Mouse (Mus musculus): ENCODE data around the gene Gm11549.
A peak's percentile ranks its signal among the peaks of the same experiment; 100 is the strongest.

Gene Gm11549

GRCm38 (mm10) chr3:36516196-36516595 is 5.4 kb downstream of the Gm11549 start:
- no peak for DNase-seq (ENCODE audit: low read depth, low spot score)

DNA sequence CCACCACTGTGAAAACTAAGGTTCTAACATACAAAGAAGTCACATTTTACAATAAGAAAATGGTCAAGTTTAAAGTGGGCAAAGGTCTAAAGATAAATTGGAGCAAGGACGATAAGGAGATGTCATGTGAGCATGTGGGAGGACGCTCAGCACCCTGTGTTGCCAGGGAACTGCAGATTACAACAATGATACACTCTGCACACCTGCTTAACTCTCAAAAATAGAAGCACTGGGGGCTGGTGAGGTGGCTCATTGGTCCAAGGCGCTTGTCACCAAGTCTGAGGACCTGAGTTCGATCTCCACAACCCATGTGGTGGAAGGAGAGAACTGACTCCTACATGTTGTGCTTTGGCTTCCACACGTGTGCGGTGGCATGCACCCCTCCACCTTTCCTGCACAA is 10.1 kb downstream of the Gm11549 start:
- DNase-seq (ENCODE audit: low read depth, low spot score): no peak

- no peak for DNase-seq (ENCODE audit: low read depth, low spot score)
Observed at GRCm38 (mm10) chr3:36505809-36506735, 15.5 kb downstream of the Gm11549 start.

- no peak for DNase-seq (ENCODE audit: low read depth, low spot score)
Observed at GRCm38 (mm10) chr3:36505306-36505705, 16.3 kb downstream of the Gm11549 start.

DNA sequence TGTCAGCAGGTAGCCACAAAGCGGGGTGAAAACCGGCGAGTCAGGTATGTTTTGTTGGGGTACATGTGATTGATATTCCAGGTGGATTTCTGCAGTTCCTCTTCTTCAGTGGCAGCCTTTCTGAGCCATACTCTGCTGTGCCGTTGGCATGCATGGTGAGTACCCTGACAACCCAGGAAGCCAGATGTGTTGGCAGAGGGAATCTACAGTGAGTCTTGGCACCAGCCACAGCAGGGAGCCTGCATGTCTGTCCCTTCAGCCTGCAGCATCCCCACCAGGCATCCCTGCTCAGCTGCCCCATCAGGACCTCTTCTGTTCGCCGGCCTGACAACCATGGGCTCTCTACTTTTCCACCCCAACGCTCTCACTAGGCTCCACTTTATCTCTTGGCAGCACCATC is 20.1 kb downstream of the Gm11549 start:
- DNase-seq (ENCODE audit: low read depth, low spot score): no peak

- DNase-seq (ENCODE audit: low read depth, low spot score): no peak
Observed at GRCm38 (mm10) chr3:36500976-36501375, 20.6 kb downstream of the Gm11549 start.

- DNase-seq (ENCODE audit: low read depth, low spot score): no peak
Observed at GRCm38 (mm10) chr3:36499418-36499817, 22.2 kb downstream of the Gm11549 start.

DNA sequence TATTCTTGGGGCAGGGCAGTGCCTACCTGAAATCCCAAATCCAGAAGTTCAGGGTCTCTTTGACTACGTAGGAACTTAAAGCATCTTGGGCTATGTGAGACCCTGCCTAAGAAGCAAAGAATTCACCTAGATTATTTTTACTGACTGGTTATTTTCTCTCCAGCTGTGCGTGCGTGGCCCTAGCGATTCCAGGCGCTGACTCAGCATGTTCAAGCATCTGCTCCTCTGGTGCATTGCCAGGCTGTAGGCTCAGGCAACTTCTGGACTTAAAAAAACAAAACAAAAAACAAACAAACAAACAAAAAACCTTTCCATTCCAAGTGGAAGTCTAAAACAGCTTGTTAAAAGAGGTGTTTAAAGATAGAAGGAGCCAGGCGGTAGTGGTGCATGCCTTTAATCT is 23.4 kb downstream of the Gm11549 start:
- no peak for DNase-seq (ENCODE audit: low read depth, low spot score)

GRCm38 (mm10) chr3:36496746-36497145 is 24.9 kb downstream of the Gm11549 start:
- DNase-seq (ENCODE audit: low read depth, low spot score): peak; percentile 84

GRCm38 (mm10) chr3:36496273-36496672 is 25.3 kb downstream of the Gm11549 start:
- DNase-seq (ENCODE audit: low read depth, low spot score): no peak

DNA sequence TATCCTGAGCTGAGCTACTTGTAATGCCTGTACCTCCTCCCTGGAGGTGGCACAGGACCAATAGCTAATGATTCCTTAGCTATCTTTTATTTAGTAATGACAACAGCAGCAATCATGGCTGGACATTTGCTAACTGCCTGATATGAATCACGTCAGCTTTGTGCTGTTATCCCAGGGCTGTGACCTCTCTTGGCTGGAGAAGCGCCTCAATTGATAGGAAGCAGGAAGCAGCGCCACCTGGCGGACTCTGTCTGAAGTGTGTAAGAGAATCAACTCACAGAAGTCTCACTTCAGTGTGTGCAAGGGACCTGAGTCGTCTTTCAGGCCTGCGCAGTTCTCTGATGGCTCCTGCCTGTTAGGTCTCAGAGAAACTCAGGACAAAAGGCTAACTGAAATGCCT is 26.2 kb downstream of the Gm11549 start:
- peak; percentile 87 for DNase-seq (ENCODE audit: low read depth, low spot score)

GRCm38 (mm10) chr3:36494613-36495012 is 27.0 kb downstream of the Gm11549 start:
- DNase-seq (ENCODE audit: low read depth, low spot score): no peak

DNA sequence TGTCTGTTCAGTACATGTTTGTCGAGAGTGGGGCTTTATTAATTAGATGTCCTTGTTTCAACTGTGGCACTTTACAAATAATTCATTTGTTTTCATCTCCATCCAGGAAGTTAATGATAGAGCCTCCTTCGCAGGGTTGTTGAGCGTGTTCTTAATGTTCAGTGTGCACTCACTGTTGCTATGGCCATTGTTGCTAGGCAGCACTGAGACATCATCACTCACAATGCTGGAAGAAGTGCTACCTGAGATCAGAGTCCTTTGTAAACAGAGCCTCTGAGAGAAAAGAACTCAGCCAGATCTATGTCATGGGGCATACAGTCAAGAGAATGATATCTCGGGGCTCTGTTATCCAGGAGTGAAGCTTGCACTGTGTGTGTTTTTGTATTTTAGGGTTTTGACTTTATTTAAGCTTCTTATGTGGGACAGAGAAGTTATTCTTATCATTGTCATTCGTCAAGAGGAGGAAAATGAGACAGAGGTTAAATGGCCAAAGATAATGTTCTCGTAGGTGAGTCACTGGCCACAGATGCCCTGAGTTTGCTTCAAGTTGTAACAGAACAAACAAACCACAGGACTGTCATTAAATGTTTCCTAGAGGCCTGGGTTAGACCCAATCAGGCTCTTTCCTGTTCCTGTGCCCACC is 27.9 kb downstream of the Gm11549 start:
- no peak for DNase-seq (ENCODE audit: low read depth, low spot score)

GRCm38 (mm10) chr3:36492716-36493391 is 28.8 kb downstream of the Gm11549 start:
- no peak for DNase-seq (ENCODE audit: low read depth, low spot score)

GRCm38 (mm10) chr3:36491535-36491934 is 30.1 kb downstream of the Gm11549 start:
- no peak for DNase-seq (ENCODE audit: low read depth, low spot score)

DNA sequence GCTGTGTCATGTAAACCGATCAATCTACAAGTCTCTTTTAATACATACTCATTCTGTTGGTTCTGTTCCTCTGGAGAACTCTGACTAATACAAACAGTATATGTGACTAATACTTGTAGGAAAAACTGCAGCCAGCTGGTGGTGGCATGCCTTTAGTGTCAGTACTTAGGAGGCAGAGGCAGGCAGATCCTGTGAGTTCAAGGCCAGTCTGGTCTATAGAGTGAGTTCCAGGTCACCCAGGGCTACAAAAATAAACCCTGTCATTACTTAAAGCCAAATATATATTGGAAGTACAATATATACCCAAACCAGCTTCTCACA is 32.1 kb downstream of the Gm11549 start:
- DNase-seq (ENCODE audit: low read depth, low spot score): no peak

GRCm38 (mm10) chr3:36488899-36489589 is 32.6 kb downstream of the Gm11549 start:
- no peak for DNase-seq (ENCODE audit: low read depth, low spot score)

DNA sequence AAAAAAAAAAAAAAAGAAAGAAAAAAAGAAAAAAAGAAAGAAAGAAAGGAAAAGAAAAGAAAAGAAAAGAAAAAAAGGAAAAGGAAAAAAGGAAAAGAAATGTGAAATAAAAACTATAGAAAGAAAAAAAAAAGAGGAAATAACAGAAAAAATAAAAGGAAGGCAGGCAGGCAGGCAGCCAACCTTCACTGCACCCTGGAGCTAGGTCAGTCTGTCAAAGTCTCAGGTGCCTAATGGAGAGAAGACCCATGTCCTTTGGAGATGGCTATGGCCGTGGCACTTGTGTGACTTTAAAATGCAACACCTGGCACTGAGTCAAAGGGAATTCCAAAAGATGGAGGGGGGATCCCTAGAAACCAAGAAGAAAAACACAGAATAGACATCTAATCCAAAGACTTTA is 33.2 kb downstream of the Gm11549 start:
- no peak for DNase-seq (ENCODE audit: low read depth, low spot score)

GRCm38 (mm10) chr3:36486881-36487280 is 34.7 kb downstream of the Gm11549 start:
- no peak for DNase-seq (ENCODE audit: low read depth, low spot score)

- DNase-seq (ENCODE audit: low read depth, low spot score): no peak
Observed at GRCm38 (mm10) chr3:36486176-36486575, 35.4 kb downstream of the Gm11549 start.

- DNase-seq (ENCODE audit: low read depth, low spot score): no peak
Observed at GRCm38 (mm10) chr3:36484292-36484691, 37.3 kb downstream of the Gm11549 start.

- no peak for DNase-seq (ENCODE audit: low read depth, low spot score)
Observed at GRCm38 (mm10) chr3:36482940-36483339, 38.7 kb downstream of the Gm11549 start.

All from ZHBTc4 (cell line).